Mouse (Mus musculus) midbrain, embryonic 15.5 days (tissue): ENCODE measurements at regions not wholly inside any gene's neighbourhood (a gene's known extent, or its start where the extent isn't known, plus 50 kb on each side); places are given as distances from the start of the nearest gene placed in this dataset.

Experiments
- ATAC-seq: fragments of 200-750 bp; cut with Nextera tagmentation; replicated peaks from 2 replicates; pipeline ENCODE4 v1.8.0; 2017; ENCODE audit warnings: moderate TSS enrichment
- H3K27ac ChIP-seq: fragments of 300-500 bp; sonication (generic); 2 replicates; pipeline ENCODE4 v1.5.1; 2015; ENCODE audit warnings: mild to moderate bottlenecking, inconsistent platforms
- H3K27me3 ChIP-seq: fragments of 300-500 bp; sonication (generic); replicated peaks from 2 replicates; pipeline ENCODE4 v1.6.1; 2015; ENCODE audit warnings: inconsistent platforms
- H3K36me3 ChIP-seq: fragments of 300-500 bp; sonication (generic); replicated peaks from 2 replicates; pipeline ENCODE4 v1.6.1; 2015; ENCODE audit warnings: inconsistent platforms
- H3K4me1 ChIP-seq: fragments of 300-500 bp; sonication (generic); 2 replicates; pipeline ENCODE4 v1.6.1; 2015; ENCODE audit warnings: inconsistent platforms
- H3K4me2 ChIP-seq: fragments of 300-500 bp; sonication (generic); 2 replicates; pipeline ENCODE4 v1.6.1; 2015; ENCODE audit warnings: inconsistent platforms, mild to moderate bottlenecking, moderate library complexity
- H3K4me3 ChIP-seq: fragments of 300-500 bp; sonication (generic); 2 replicates; pipeline ENCODE4 v1.5.1; 2015; ENCODE audit warnings: mild to moderate bottlenecking, inconsistent platforms
- H3K9ac ChIP-seq: fragments of 300-500 bp; sonication (generic); 2 replicates; pipeline ENCODE4 v1.6.1; 2015; ENCODE audit warnings: mild to moderate bottlenecking, inconsistent platforms
- H3K9me3 ChIP-seq: fragments of 300-500 bp; sonication (generic); 2 replicates; pipeline ENCODE4 v1.6.1; 2016; ENCODE audit warnings: inconsistent platforms
- whole genome bisulfite sequencing: fragments of 180-500 bp; shearing (Covaris S2); methylation state at CpG from one replicate; pipeline ENCODE4 v1.1.7; 2015; ENCODE audit warnings: mixed read lengths; 5-methylcytosine and 5-hydroxymethylcytosine counted together

DNA sequence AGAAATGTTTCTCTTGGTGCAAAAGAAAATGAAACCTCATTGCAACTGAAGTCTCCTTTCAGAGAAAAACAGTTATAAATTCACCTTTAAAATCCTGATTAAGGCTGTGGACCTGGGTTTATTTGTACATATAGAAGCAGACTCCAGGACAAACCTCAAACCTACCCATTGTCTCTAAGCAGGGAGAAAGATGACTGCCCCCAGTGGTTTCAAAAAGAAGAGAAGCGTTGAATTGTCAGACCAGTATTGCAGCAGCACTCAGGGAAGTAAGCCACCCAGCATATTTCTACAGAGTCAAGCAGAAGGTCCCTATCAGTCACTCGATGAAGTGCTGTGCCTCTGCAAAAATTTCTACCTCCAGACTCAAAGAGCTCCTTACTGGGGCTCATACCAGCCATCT lies 332.1 kb downstream of the Irx1 start:
- H3K9ac ChIP-seq, result no peak overlapping the region
- 55% methylated on average over 2 of the region's 2 CpGs for WGBS
- no peaks in the 10 kb centered on the region for H3K4me1 ChIP-seq
- H3K27me3 ChIP-seq, result no peaks in the 10 kb centered on the region
- no peak overlapping the region for H3K4me3 ChIP-seq
- no peaks in the 10 kb centered on the region for H3K9me3 ChIP-seq
- no peak for ATAC-seq
- no peaks in the 10 kb centered on the region for H3K36me3 ChIP-seq
- H3K4me2 ChIP-seq, result no peak overlapping the region
- no peak overlapping the region for H3K27ac ChIP-seq

DNA sequence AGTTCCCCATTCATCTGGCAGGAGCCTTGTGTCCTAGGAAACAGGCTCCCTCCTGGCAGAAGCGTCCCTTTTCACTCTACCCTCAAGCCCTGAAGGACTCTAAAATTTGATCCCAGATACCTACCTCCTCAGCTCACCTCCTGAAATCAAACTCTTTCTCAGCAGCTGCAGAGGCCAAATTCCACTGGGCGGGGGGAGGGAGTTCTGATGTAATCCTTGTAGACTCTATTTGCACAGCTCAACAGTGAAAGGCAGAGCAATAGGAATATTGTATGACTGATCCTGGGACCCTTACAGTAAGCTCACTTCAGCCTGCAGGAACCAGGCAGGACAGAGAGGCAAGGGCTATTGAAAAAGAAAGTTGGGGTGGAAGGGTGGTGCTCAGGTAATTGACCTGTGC lies 346.3 kb downstream of the Irx1 start:
- Histone ChIP-seq H3K27me3 (no peaks in the 10 kb centered on the region), H3K4me2 (no peak overlapping the region), H3K9ac (no peak overlapping the region), H3K36me3 (no peaks in the 10 kb centered on the region), H3K27ac (no peak overlapping the region), H3K4me1 (no peaks in the 10 kb centered on the region), H3K9me3 (no peaks in the 10 kb centered on the region), H3K4me3 (no peak overlapping the region)
- WGBS, result 26% methylated on average over 2 of the region's 2 CpGs
- no peak for ATAC-seq

DNA sequence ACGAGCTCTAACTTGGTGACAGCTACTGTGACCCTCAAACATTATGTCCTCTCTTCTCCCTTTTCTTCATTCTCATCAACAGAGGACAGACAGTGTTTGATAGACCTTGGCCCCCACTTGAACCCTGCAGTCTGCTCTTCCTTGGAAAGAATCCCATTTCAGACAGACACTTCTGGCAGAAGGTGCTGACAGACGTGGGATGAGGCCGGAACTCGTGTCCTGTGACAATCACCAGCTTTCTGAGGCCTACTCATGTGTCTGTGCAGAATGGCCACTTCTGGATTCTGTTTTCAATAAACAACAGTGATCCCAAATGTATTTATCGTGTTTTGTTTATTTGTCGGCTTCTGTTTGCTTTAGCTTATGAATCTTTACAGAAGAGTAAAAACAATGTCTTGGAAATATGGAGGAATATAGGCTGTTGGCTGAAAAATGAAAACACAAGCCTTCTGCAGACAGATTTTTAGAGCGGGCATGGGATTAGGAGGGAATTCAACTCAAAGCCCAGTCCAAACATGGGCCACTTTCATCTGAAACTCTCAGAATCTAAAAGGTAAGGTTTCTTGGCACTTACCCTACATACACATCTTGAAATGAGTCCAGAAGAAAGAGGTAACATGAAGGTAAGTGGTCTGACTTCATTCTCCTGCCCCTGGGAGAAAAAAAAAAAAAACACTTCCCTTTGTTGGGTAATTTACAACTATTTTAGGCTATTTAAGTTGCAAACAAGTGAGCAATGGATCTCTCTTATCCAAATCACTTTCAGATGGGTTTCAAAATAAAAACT lies 350.9 kb downstream of the Irx1 start:
- H3K27me3 ChIP-seq, result no peaks in the 10 kb centered on the region
- H3K4me2 ChIP-seq, result no peak overlapping the region
- H3K27ac ChIP-seq, result no peak overlapping the region
- no peak for ATAC-seq
- H3K9ac ChIP-seq, result no peak overlapping the region
- H3K4me1 ChIP-seq, result no peaks in the 10 kb centered on the region
- no peak overlapping the region for H3K4me3 ChIP-seq
- WGBS, result 90% methylated on average over 7 of the region's 7 CpGs
- H3K9me3 ChIP-seq, result no peaks in the 10 kb centered on the region
- no peaks in the 10 kb centered on the region for H3K36me3 ChIP-seq

DNA sequence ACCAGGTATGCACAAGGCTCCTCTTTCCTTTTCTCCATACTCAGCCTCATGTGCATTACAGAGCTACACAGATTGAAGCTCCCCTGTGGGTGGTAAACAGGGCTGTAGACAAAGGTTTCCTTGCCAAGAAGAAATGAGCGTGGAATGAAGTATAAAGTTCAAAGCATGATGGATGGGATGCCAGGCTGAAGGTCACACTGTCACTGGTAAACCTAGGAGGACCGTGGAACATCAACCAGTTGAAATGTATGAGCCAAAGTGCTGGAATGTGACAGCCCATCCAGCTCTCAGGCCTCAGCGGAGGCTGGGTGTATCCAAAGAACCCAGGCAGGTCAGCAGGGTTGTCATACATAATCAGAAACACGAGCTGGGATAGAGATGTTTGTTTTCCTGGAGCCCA lies 381.0 kb downstream of the Irx1 start:
- H3K4me1 ChIP-seq, result no peaks in the 10 kb centered on the region
- no peak overlapping the region for H3K9ac ChIP-seq
- H3K27me3 ChIP-seq, result no peaks in the 10 kb centered on the region
- H3K36me3 ChIP-seq, result no peaks in the 10 kb centered on the region
- no peak for ATAC-seq
- WGBS, result 63% methylated on average over 4 of the region's 4 CpGs
- H3K9me3 ChIP-seq, result no peaks in the 10 kb centered on the region
- no peak overlapping the region for H3K4me2 ChIP-seq
- no peak overlapping the region for H3K27ac ChIP-seq
- H3K4me3 ChIP-seq, result no peak overlapping the region

DNA sequence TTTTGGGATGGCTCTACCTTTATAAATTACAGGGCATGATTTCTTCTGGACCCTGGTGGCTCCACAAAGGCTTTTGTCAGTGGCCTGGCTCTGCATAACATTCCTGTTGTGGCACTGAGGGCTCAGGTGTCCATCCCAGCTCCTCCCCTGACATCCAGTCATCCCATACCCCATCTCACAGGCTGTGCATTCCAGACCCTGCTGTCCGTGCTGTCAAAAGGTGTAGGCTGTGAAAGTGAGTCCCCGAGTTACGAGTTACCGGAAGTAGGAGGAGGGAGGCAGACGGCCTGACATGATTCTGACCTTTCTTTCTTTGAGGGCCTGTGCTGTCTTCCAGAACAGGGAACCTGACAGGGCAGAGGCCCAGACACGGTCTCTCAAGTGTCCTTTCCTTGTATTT lies 397.6 kb downstream of the Irx1 start:
- Histone ChIP-seq H3K4me2 (no peak overlapping the region), H3K4me3 (no peak overlapping the region), H3K27ac (no peak overlapping the region), H3K9ac (no peak overlapping the region), H3K4me1 (no peaks in the 10 kb centered on the region), H3K36me3 (no peaks in the 10 kb centered on the region), H3K27me3 (0 out of 2 replicates have a peak, but pooled peaks cover 3% of the 10 kb centered on the region), H3K9me3 (no peaks in the 10 kb centered on the region)
- WGBS, result 75% methylated on average over 6 of the region's 6 CpGs
- no peak for ATAC-seq

DNA sequence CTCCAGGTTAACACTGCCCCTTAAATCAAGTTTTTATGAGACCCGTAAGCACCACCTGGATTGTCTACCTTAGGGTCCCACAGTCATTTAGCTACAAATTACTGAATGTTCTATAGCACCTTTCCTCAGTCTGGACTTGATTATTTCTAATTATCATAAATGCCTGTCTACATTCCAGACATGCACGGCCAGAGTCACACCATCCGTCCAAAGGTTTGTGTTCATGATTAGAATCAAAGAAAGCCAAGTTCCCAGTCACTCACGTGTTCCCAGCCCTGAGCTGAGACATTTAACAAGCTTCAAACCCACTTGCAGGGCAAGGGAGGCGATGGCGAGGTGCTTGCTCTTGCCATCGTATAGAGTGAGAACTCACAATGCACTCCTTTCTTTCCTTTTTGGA lies 398.1 kb downstream of the Irx1 start:
- no peaks in the 10 kb centered on the region for H3K9me3 ChIP-seq
- WGBS, result 80% methylated on average over 7 of the region's 7 CpGs
- H3K36me3 ChIP-seq, result no peaks in the 10 kb centered on the region
- H3K9ac ChIP-seq, result no peak overlapping the region
- no peak overlapping the region for H3K4me3 ChIP-seq
- H3K4me1 ChIP-seq, result no peaks in the 10 kb centered on the region
- 0 out of 2 replicates have a peak, but pooled peaks cover 3% of the 10 kb centered on the region for H3K27me3 ChIP-seq
- no peak overlapping the region for H3K4me2 ChIP-seq
- ATAC-seq, result no peak
- H3K27ac ChIP-seq, result no peak overlapping the region

DNA sequence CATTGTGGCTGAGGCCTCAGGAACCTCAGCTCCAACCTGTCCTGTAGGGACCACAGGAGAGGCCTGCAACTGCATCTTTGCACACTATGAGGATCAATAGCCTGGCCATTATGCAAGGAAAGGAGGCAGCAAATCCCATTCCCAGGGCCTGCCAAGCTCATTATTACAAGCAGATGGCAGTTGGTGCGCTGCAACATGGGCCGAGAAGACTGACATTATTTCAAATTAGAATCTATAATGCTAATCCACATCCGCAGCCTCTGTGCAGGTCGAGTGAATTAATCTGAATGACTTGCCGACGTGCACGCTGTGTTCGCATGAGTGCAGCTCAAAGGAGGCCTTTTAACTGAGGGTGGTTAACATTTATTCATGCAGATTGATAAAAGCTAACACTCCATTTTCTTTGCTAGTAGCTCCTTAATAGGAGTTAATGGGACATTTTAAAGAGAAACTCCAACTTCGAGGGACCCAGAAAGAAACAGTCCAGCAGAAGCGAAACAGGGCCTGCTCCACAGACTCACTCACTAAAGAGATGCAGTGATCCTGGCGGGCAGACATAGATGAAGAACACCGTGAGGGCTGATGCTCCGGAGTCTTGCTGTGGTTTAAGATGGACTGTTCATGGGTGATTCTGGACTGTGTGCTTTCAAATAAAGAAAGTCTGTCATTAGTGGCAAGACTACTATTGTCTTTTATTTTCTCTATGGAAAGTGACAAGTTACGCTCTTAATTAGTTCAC lies 404.9 kb downstream of the Irx1 start:
- Histone ChIP-seq H3K27ac (no peak overlapping the region), H3K27me3 (0 out of 2 replicates have a peak, but pooled peaks cover 3% of the 10 kb centered on the region), H3K9me3 (no peaks in the 10 kb centered on the region), H3K9ac (no peak overlapping the region), H3K36me3 (no peaks in the 10 kb centered on the region), H3K4me3 (no peak overlapping the region), H3K4me1 (peaks cover 8% of the 10 kb centered on the region), H3K4me2 (no peak overlapping the region)
- peak; percentile 63; the same call in 1 of the 2 replicates for ATAC-seq
- WGBS, result 27% methylated on average over 14 of the region's 14 CpGs

DNA sequence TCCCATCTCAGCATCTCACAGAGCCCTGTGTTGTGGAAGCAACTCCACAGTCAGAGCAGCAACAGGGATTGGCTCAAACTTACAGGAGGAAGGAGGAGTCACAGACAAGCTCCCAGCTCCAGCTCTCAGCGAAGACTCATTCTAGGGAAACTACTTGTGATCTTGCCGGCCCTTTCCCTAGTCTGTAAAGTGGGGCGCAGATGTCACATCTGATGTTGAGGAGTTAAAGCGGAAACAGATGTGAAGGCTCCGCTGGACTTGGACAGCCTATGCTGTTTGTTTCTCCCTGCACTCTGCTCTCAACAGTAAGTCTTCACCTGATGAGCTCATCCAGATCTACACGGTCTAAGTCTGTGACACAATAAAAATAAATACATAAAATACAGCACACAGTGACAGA lies 408.1 kb downstream of the Irx1 start:
- Histone ChIP-seq H3K4me2 (no peak overlapping the region), H3K27me3 (no peaks in the 10 kb centered on the region), H3K4me3 (no peak overlapping the region), H3K27ac (no peak overlapping the region), H3K9me3 (no peaks in the 10 kb centered on the region), H3K36me3 (no peaks in the 10 kb centered on the region), H3K4me1 (peaks cover 8% of the 10 kb centered on the region), H3K9ac (no peak overlapping the region)
- no peak for ATAC-seq
- WGBS, result 83% methylated on average over 6 of the region's 6 CpGs

DNA sequence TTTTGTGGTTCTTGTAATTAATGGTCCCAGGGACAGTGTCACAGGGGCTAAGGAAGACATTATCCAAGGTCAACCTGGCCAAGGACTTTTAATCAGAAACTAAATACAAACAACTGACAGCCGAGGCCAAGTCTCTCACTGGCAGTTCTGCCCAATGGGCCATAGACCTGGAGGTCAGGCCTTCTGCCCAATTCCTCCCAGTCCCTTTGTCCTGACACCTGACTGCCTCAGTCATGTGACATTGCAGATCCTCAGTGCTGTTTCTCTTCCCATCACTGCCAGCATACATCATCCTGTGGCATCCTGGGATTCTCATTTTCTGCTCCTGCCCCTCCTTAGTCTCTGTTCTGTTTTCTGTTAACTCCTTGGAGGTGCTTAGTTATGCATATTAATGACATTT lies 413.4 kb downstream of the Irx1 start:
- no peak overlapping the region for H3K9ac ChIP-seq
- H3K27ac ChIP-seq, result no peak overlapping the region
- H3K4me2 ChIP-seq, result no peak overlapping the region
- no peaks in the 10 kb centered on the region for H3K27me3 ChIP-seq
- WGBS, result 54% methylated on average over 1 of the region's 1 CpGs
- no peak for ATAC-seq
- H3K9me3 ChIP-seq, result no peaks in the 10 kb centered on the region
- no peak overlapping the region for H3K4me3 ChIP-seq
- H3K4me1 ChIP-seq, result no peaks in the 10 kb centered on the region
- H3K36me3 ChIP-seq, result no peaks in the 10 kb centered on the region

DNA sequence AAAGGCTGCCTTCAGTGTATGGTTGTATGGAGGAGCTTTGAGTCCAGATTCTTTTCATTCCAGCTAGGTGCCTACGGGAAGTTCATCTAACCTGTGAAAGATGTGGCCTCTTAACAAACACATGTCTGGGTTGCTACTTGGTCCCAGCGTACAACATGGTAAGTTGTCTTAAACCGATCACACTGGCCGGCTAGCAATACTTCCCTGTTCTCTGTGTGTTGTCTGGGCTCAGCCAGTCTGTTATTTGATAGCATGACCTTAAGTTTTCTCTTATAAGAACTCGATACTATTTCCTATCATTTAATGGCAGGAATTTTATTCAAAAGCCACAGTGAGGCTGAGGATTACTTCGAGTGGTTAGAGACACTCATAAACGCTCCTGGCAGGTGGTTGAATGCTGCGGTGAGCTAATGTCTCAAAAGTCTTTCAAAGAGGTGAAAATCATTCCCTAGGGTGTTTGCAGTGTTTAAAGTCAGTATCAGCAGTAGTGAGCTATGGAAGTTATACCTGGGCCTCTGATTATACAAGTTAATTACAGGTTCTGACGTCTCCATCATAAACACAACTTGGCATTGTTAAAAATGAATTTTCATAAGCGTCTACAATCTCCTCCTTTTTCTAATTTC lies 414.2 kb downstream of the Irx1 start:
- WGBS, result 84% methylated on average over 10 of the region's 10 CpGs
- H3K27ac ChIP-seq, result no peak overlapping the region
- no peak overlapping the region for H3K4me3 ChIP-seq
- no peak overlapping the region for H3K4me2 ChIP-seq
- no peak for ATAC-seq
- H3K36me3 ChIP-seq, result no peaks in the 10 kb centered on the region
- no peaks in the 10 kb centered on the region for H3K27me3 ChIP-seq
- no peaks in the 10 kb centered on the region for H3K9me3 ChIP-seq
- H3K9ac ChIP-seq, result no peak overlapping the region
- no peaks in the 10 kb centered on the region for H3K4me1 ChIP-seq

DNA sequence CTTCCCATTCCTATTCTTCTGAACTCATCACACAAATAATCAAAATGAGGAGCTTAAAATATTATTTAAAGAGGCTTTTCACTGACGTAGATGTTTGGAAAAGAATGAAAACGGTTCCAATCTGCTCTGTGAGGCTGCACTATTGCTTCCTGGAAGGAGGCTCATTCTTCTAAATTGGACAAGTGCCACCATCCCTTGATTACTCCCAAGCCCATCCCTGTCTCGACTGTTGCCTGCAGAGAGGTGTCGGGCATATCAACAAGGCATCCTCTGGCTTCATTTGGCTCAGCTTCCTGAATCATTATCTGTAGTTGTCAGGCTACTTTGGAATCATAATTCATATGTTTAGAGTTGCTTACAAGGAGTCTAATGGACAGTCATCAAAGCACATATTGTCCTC lies 425.3 kb downstream of the Irx1 start:
- no peak for ATAC-seq
- no peak overlapping the region for H3K4me3 ChIP-seq

DNA sequence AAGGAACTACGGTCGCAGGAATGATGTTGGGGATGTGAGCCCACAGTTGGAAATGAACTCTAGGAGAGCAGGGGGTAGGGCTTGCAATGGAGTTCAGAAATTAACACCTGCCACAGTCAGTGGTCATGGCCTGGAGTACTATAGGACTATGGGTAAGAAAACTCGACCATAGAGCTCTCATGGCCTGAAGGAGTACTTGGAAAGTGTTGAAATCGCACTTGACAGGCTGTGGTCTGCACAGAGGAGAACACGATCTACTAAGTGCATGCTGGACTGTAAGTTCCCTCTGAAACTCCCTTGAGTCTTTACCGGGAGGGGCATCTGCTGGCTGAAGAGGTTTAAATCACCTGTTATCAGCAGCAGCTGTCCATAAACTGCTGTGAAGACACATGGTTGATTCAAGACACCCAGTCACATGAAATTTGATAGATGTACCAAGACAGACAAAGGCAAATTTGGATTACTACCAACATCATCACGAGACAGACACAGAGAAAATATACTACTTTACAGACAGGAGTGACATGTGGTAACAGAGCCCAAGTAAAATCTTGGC lies 430.6 kb downstream of the Irx1 start:
- H3K9me3 ChIP-seq, result no peaks in the 10 kb centered on the region
- H3K4me2 ChIP-seq, result no peak overlapping the region
- H3K36me3 ChIP-seq, result no peaks in the 10 kb centered on the region
- H3K27ac ChIP-seq, result no peak overlapping the region
- no peaks in the 10 kb centered on the region for H3K4me1 ChIP-seq
- H3K9ac ChIP-seq, result no peak overlapping the region
- no peak overlapping the region for H3K4me3 ChIP-seq
- 87% methylated on average over 7 of the region's 7 CpGs for WGBS
- ATAC-seq, result no peak
- H3K27me3 ChIP-seq, result no peaks in the 10 kb centered on the region

More for the DNA sequence above, 425.3 kb downstream of the Irx1 start:
- no peak overlapping the region for H3K4me2 ChIP-seq
- no peaks in the 10 kb centered on the region for H3K27me3 ChIP-seq
- no peaks in the 10 kb centered on the region for H3K36me3 ChIP-seq
- H3K9ac ChIP-seq, result no peak overlapping the region
- no peaks in the 10 kb centered on the region for H3K4me1 ChIP-seq
- H3K27ac ChIP-seq, result no peak overlapping the region
- no peaks in the 10 kb centered on the region for H3K9me3 ChIP-seq
- 60% methylated on average over 4 of the region's 4 CpGs for WGBS
